Mouse (Mus musculus) cerebellum, adult 2 months (tissue): ENCODE measurements around the gene Tmcc1. TPM values are rescaled to one million over a fixed set of nuclear protein-coding genes. Genes with fewer than 3 reads are reported as not detected.

Experiments used
- DNase-seq, 2 experiments: peaks; one replicate each; pipeline ENCODE4 v3.0.0; 2021
- H3K27ac ChIP-seq: fragments of 200-500 bp; 2 replicates; pipeline ENCODE4 v1.5.1; 2012; ENCODE audit warnings: low read length, control low read depth, inconsistent platforms; ENCODE audit not compliant: insufficient read depth
- H3K27me3 ChIP-seq: fragments of 200-500 bp; 2 replicates; pipeline ENCODE4 v1.6.1; 2012; ENCODE audit warnings: inconsistent platforms, mild to moderate bottlenecking, low read length, moderate library complexity; ENCODE audit not compliant: control insufficient read depth, insufficient read depth
- H3K4me1 ChIP-seq: fragments of 200-500 bp; 2 replicates; pipeline ENCODE4 v1.6.1; 2011; ENCODE audit warnings: low read length; ENCODE audit not compliant: control insufficient read depth, insufficient read depth
- H3K4me3 ChIP-seq: fragments of 200-500 bp; replicated peaks from 2 replicates; pipeline ENCODE3; 2011; ENCODE audit warnings: mild to moderate bottlenecking, low read depth, low read length, control low read depth; ENCODE audit not compliant: insufficient read depth
- CTCF ChIP-seq: fragments of 200-500 bp; IDR thresholded peaks from 2 replicates; pipeline ENCODE4 v1.5.1; 2011; ENCODE audit warnings: low read depth, mild to moderate bottlenecking, control low read depth, low read length, moderate library complexity, borderline replicate concordance; ENCODE audit not compliant: insufficient read depth
- POLR2A ChIP-seq: fragments of 200-500 bp; IDR thresholded peaks from 2 replicates; pipeline ENCODE4 v1.6.1; 2011; ENCODE audit warnings: low read length, control low read depth, borderline replicate concordance; ENCODE audit not compliant: insufficient read depth
- WGBS: fragments of 180-500 bp; shearing (Covaris S2); methylation state at CpG from one replicate; pipeline ENCODE4 v1.1.7; 2018; 5-methylcytosine and 5-hydroxymethylcytosine counted together
- polyA plus RNA-seq: library from polyadenylated mRNA; depleted of rRNA; stranded (reverse); fragments of >200 nt; gene quantifications from 2 replicates; pipeline ENCODE4 v1.2.3, GENCODE M21; 2012; rRNA removed

Gene Tmcc1
- polyA plus RNA-seq, 1 experiment = 55.8 TPM

DNA sequence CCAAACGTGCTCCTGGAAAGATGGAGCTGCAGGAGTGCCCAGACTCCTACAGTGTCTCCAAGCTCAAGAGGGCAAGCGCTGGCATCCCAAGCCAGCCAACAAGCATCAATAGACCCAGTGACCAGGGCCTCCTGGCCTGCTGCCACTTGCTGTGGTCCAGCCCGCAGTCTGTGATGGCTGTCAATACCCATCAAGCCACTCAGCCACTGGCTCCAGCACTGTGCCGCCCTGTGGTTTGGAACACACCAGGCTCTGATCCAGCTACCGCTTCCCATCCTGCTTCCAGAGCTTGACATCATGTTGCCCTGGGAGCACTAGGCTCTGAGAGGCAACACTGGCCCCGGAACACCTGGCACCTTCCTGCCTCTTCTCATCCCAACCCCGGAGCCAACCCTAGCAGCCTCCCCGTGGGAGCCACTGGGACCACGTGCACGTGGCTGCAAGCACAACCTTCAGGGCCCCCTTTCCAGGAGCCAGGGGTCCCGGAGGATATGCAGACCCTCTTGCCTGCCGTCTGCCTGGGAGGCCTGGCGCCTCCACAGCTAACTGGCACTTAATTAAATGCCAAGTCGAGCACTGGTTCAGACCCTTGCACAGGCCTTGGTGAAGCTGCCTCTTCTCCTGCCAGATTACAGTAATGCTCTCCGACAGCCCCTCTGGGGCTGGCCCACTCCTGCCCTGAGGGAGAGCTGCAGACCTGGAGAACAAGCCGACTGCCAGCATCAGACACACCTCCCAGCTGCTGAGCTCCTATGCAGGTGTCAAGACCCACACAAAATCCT, 219.2 kb downstream of the Tmcc1 start:
- H3K27ac ChIP-seq = no peak overlapping the region
- 48% methylated on average over 16 of the region's 16 CpGs for WGBS
- peak; percentile 39 to 58 for DNase-seq

DNA sequence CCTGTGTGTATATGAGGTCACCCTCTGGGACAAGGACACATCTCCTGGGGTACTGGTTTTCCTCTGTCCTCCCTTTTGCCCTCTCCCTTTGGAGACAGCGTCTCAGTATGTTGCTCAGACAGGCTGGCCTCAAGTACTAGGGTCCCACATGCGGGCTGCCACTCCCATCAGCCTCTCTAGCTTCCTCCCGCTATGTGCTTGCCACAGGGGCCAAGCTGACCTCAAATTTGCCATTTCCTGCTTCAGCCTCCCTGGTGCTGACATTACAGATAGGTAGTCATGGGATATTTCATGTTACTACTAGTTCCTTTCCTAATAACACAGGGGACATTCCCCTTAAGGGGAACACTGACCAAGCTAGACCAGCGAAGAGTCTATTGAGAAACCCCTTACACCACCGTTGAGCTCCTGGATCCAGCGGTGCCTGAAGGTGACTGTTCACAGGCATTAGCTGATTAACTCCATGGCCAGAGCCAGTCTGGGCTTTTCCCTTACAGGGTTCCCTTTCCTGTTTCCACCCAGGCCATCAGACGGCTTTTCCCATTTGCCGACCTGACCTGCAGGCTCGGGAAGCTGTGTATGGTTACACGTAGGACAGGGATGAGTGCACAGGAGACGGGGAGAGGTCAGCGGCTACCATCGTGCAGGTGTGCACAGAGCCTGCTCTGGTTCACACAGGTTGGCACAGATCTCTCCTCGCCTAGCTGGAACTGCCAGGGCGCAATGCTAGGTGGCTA, 220.0 kb downstream of the Tmcc1 start:
- Histone ChIP-seq H3K4me3 (no peak overlapping the region), H3K27ac (no peak overlapping the region), H3K27me3 (no peaks in the 10 kb centered on the region), H3K4me1 (peaks cover 48% of the 10 kb centered on the region)
- TF ChIP-seq POLR2A (no peak), CTCF (no peak)
- 79% methylated on average over 15 of the region's 15 CpGs for WGBS
- no peak for DNase-seq

More for the DNA sequence above, 219.2 kb downstream of the Tmcc1 start:
- peaks cover 41% of the 10 kb centered on the region for H3K4me1 ChIP-seq
- TF ChIP-seq POLR2A = no peak
- no peak for TF ChIP-seq CTCF
- no peaks in the 10 kb centered on the region for H3K27me3 ChIP-seq
- no peak overlapping the region for H3K4me3 ChIP-seq

DNA sequence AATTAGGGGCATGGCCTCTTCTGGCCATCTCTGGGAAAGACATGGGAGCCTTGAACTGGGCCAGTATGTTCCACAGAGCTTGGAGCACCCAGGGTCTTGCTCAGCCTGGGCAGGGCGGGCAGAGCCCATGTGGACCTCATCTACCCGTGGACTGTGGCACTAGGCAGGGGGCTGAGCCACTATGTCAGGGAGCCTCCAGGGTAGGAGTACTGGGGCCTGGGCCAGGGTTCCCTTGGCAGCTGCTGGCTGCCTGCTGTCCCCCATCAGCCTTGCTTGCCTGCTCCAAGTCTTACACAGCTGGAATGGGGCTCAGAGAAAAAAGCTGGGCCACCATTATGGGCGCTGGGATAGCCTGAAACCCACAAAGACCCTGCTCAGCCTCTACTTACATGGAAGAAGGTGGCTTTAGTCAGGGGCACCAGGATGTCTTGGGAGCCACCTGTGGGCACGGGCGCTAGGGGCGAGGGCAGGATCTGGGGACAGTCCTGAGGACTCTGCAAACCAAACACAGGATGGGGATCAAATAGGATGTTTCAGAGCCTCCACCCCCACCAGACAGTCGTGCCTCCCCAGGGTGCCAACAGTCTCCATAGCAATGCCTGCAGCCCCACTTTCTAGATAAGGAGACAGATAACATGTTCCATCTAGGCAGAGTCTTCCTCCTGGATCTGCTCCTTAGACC, 221.1 kb downstream of the Tmcc1 start:
- Histone ChIP-seq H3K4me3 (no peak overlapping the region), H3K27me3 (no peaks in the 10 kb centered on the region), H3K4me1 (peaks cover 59% of the 10 kb centered on the region), H3K27ac (no peak overlapping the region)
- no peak for DNase-seq
- WGBS = 82% methylated on average over 7 of the region's 7 CpGs
- no peak for TF ChIP-seq POLR2A
- no peak for TF ChIP-seq CTCF

DNA sequence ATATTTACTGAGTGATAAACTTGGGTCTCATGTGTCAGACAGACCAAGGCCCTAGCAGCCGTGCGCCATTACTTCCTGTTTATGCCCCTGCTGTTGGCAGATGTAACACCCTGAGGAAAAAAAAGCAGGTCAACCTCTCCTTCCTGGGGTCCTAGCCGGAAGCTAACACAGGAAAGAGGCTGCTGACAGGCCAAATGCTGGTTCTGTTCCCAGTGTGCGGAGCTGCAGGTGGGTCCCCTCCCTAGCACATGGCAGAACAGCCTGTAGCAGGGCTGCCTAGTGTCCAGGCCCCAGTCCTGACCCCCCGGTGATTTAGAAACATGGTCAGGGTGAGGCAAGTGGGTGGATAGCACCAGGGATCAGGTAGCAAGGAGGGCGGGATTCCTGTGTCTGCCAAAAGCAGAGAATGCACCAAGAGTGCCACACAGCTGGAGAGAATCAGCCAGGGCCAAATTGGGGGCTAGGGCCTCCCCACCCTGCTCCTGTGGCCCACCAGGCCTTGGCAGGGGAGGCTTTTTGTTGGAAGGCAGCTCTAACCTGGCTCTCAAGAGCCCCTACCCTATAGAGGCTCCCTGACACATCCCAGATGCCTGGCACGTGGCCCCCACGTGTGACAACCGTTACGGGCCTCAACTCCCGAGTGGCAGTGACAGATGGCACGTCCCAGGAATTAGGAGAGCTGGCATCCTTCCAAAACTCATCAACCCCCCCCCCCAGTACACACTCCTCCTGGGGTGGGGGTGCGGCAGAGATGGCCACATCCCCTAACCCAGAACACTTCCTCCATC, 221.8 kb downstream of the Tmcc1 start:
- 47% methylated on average over 13 of the region's 13 CpGs for WGBS
- Histone ChIP-seq H3K4me3 (no peak overlapping the region), H3K4me1 (peaks cover 67% of the 10 kb centered on the region), H3K27ac (no peak overlapping the region), H3K27me3 (no peaks in the 10 kb centered on the region)
- no peak for TF ChIP-seq POLR2A
- no peak for TF ChIP-seq CTCF
- peak in 1 of 2 experiments; percentile 29 for DNase-seq

DNA sequence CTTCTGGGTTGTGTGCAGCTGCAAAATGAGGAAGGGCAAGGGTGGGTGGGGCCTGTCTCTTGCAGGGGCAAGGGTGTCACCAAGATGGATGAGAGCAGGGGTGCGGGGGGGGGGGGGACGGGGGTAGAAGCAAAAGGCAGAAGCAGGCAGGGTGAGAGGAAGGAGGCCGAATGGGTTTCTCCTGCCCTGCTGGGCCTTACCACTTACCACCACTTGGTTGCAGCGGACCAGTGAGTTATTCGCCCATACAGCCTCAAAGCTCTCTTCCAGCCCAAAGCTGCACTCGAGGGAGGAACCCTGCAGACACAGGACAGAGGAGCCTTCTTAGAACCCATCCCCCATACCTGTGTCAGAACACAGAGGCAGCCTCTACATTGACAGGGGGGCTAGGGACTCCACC, 223.3 kb downstream of the Tmcc1 start:
- 64% methylated on average over 5 of the region's 6 CpGs for WGBS
- Histone ChIP-seq H3K27ac (no peak overlapping the region), H3K4me3 (no peak overlapping the region), H3K27me3 (no peaks in the 10 kb centered on the region), H3K4me1 (peaks cover 66% of the 10 kb centered on the region)
- TF ChIP-seq POLR2A = no peak
- TF ChIP-seq CTCF = no peak
- DNase-seq = no peak

DNA sequence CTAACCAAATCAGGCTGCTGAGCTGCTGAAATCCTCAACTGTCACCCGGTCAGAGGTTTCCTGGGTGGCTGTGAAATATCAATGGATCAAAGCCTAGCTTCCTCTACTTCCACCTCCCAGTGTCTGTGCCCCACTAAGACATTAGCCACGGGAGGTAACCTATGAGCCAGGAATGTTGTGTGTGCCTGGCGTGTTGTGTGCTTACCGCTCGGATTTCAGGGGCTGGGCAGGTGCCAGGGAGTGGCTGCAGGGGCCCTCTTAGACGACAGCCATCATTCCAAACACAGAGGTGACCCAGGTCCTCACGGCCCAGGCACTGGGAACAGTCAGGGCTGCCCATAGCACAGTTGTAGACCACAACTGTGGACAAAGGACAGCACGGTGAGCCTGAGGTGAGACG, 224.2 kb downstream of the Tmcc1 start:
- no peak for TF ChIP-seq CTCF
- no peak for TF ChIP-seq POLR2A
- WGBS = 23% methylated on average over 9 of the region's 9 CpGs
- Histone ChIP-seq H3K4me3 (no peak overlapping the region), H3K4me1 (peaks cover 65% of the 10 kb centered on the region), H3K27ac (peak overlapping the region; percentile 88), H3K27me3 (no peaks in the 10 kb centered on the region)
- DNase-seq = peak; percentile 38 to 39

DNA sequence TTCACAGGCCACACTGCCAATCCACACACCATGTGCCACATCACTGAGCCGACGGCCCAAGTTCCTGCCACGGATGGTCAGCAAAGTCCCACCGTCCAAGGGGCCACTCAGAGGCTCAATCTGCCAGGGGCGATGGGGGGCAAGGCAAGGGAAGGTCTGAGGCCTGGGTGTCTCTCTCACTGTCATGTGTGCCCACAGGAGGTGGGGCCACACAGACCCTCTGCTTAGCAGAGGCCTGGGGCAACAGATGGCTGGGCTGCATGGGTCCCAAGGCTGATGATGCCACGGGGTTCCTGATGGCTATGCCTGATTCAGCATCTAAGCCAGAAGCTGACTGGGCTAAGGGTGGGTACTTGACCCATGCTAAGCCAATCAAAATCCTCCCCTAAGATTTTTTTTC, 224.6 kb downstream of the Tmcc1 start:
- Histone ChIP-seq H3K27me3 (no peaks in the 10 kb centered on the region), H3K4me1 (peaks cover 61% of the 10 kb centered on the region), H3K27ac (peak overlapping the region; percentile 88), H3K4me3 (no peak overlapping the region)
- 19% methylated on average over 6 of the region's 6 CpGs for WGBS
- no peak for TF ChIP-seq POLR2A
- no peak for TF ChIP-seq CTCF
- no peak for DNase-seq

Other genes with a start within 250 kb of the Tmcc1 start
- not detected in 2 replicates for gene H1foo, start 248.5 kb downstream of the Tmcc1 start, polyA plus RNA-seq
- gene Plxnd1, start 198.5 kb downstream of the Tmcc1 start, polyA plus RNA-seq = 24.2 and 29.4 TPM in 2 replicates
- 316 and 337 TPM in 2 replicates for gene Washc2, start 14.6 kb upstream of the Tmcc1 start, polyA plus RNA-seq
- 8.0 and 8.5 TPM in 2 replicates for gene Zfand4, start 70.7 kb upstream of the Tmcc1 start, polyA plus RNA-seq
- 80.9 and 84.5 TPM in 2 replicates for gene March8, start 144.5 kb upstream of the Tmcc1 start, polyA plus RNA-seq